Mouse (Mus musculus) hindbrain, embryonic 11.5 days (tissue): Measurements from ENCODE around the gene 1110008P14Rik. TPM values are rescaled to one million over a fixed set of nuclear protein-coding genes. Genes with fewer than 3 reads are reported as not detected.
"Not testable (repeated sequence)": the region's sequence is repeated elsewhere in the genome, so short reads cannot be mapped to it uniquely, and the experiment has no call there.

Experiments used
- ATAC-seq: fragments of 200-750 bp; cut with Nextera tagmentation; 2 replicates; pipeline ENCODE4 v1.8.0; 2017; ENCODE audit warnings: mild to moderate bottlenecking, moderate TSS enrichment, moderate library complexity; ENCODE audit not compliant: low FRiP score
- DNase-seq: peaks from one replicate; pipeline ENCODE4 v3.0.0-alpha.2; 2015; ENCODE audit warnings: low spot score
- H3K27ac ChIP-seq: fragments of 300-500 bp; sonication (generic); 2 replicates; pipeline ENCODE4 v1.5.1; 2014; ENCODE audit warnings: mild to moderate bottlenecking, low read depth, low read length
- H3K27me3 ChIP-seq: fragments of 300-500 bp; sonication (generic); 2 replicates; pipeline ENCODE4 v1.6.1; 2014; ENCODE audit warnings: mild to moderate bottlenecking, low read length, moderate library complexity, mixed read lengths; ENCODE audit not compliant: control insufficient read depth, insufficient read depth
- H3K36me3 ChIP-seq: fragments of 300-500 bp; sonication (generic); 2 replicates; pipeline ENCODE4 v1.6.1; 2014; ENCODE audit warnings: mild to moderate bottlenecking, low read length, moderate library complexity, mixed read lengths; ENCODE audit not compliant: control insufficient read depth, insufficient read depth
- H3K4me1 ChIP-seq: fragments of 300-500 bp; sonication (generic); replicated peaks from 2 replicates; pipeline ENCODE4 v1.6.1; 2014; ENCODE audit warnings: low read length, mixed read lengths; ENCODE audit not compliant: control insufficient read depth, insufficient read depth
- H3K4me2 ChIP-seq: fragments of 300-500 bp; sonication (generic); replicated peaks from 2 replicates; pipeline ENCODE4 v1.6.1; 2014; ENCODE audit warnings: mild to moderate bottlenecking, low read depth, low read length
- H3K4me3 ChIP-seq: fragments of 300-500 bp; sonication (generic); 2 replicates; pipeline ENCODE4 v1.5.1; 2014; ENCODE audit warnings: low read depth, low read length
- H3K9ac ChIP-seq: fragments of 300-500 bp; sonication (generic); 2 replicates; pipeline ENCODE4 v1.6.1; 2014; ENCODE audit warnings: low read depth, low read length
- H3K9me3 ChIP-seq: fragments of 300-500 bp; sonication (generic); 2 replicates; pipeline ENCODE4 v1.6.1; 2016; ENCODE audit warnings: low read length; ENCODE audit not compliant: control insufficient read depth
- WGBS: fragments of 180-500 bp; shearing (Covaris S2); extraction: QIAGEN DNeasy Blood & Tissue Kit; methylation state at CpG from one replicate; pipeline ENCODE4 v1.1.7; 2014; 5-methylcytosine and 5-hydroxymethylcytosine counted together
- polyA plus RNA-seq: library from polyadenylated mRNA; unstranded; fragments of >200 nt; fragmentation: Nextera tagmentation; extraction: Ambion mirVana; gene quantifications from 2 replicates; pipeline ENCODE4 v1.2.1, GENCODE M21; 2014

Gene 1110008P14Rik
- polyA plus RNA-seq, 1 experiment from 2014 or later = 62.7 TPM

DNA sequence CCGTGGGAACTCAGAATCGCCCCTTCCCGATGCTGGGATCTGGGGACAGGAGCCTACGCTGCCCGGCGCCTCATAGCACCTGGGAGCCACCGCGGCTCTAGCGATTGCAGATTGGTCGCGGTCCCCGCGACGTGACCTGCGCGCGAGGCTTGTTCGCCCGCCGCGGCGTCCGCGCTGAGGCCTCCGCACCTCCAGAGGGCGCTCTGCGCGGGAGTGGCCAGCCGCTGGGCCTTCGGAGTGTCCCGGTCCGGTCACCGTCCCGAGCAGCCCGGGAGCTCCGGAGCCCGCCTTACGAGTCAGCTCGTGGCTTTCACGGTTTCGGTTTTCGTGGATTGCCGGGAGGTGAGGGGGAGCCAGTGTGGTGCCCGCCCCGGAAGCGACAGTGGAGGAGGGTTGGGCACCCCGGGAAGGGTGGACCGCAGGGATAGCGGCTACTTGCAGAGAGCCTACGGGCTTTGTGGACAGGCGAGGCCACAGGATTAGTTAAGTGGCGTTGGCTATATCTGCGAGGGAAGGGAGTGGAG lies 18.9 kb downstream of the 1110008P14Rik start:
- DNase-seq (peak; percentile 94), ATAC-seq (peak; percentile 84)
- under 1% methylated on average over 53 of the region's 53 CpGs for WGBS
- H3K36me3 ChIP-seq = peaks cover 7% of the 10 kb centered on the region
- peaks cover 4% of the 10 kb centered on the region; the same call in 1 of the 2 replicates for H3K4me1 ChIP-seq
- peak overlapping the region; percentile 85 for H3K4me3 ChIP-seq
- peak overlapping the region; percentile 87 for H3K4me2 ChIP-seq
- H3K9me3 ChIP-seq = no peaks in the 10 kb centered on the region
- H3K9ac ChIP-seq = peak overlapping the region; percentile 85
- H3K27me3 ChIP-seq = peaks cover 4% of the 10 kb centered on the region
- H3K27ac ChIP-seq = peak overlapping the region; percentile 56

DNA sequence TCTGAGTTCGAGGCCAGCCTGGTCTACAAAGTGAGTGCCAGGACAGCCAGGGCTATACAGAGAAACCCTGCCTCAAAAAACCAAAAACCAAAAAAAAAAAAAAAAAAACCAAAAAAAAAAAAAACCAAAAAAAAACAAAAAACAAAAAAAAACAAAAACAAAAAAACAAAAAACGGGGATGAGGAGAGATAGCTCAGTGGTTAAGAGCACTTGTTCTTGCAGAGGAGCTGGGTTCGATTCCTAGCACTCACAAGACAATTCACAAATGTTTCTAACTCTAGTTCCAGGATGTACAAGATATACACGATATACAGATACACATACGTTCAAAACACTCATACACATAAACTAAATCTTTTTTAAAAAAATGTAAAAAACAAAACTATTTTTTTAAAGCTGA lies 19.5 kb downstream of the 1110008P14Rik start:
- not testable (repeated sequence) for H3K4me1 ChIP-seq, H3K27me3 ChIP-seq, H3K9me3 ChIP-seq, H3K27ac ChIP-seq, ATAC-seq, H3K9ac ChIP-seq, H3K36me3 ChIP-seq, DNase-seq
- WGBS = 51% methylated on average over 5 of the region's 5 CpGs
- peak overlapping the region; percentile 85 for H3K4me3 ChIP-seq
- peak overlapping the region; percentile 87 for H3K4me2 ChIP-seq

DNA sequence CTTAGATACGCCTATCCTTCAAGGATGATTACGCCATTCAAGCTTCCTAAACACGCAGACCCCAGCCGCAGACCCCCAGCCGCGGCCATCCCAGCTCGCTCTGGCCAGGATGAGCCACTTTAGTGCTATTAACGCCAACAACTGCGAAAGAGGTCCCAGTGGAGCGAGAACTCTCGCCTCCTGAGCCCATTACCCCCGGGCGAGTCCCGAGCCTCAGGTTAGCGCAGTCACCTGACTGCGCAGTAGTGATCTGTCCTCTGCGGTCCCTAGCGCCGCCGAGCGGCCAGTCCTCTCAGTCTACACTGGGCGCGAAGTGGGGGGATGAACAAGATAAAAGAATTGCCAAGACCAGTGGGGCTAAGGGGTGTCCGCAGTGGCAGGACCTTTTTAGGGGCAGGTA lies 20.3 kb downstream of the 1110008P14Rik start:
- peaks cover 4% of the 10 kb centered on the region; the same call in 1 of the 2 replicates for H3K4me1 ChIP-seq
- peak overlapping the region; percentile 29 for H3K4me3 ChIP-seq
- DNase-seq = peak; percentile 66
- peaks cover 4% of the 10 kb centered on the region for H3K27me3 ChIP-seq
- H3K36me3 ChIP-seq = 0 out of 2 replicates have a peak, but pooled peaks cover 2% of the 10 kb centered on the region
- ATAC-seq = peak; percentile 55; the same call in 1 of the 2 replicates
- H3K27ac ChIP-seq = no peak overlapping the region
- peak overlapping the region; percentile 56 for H3K4me2 ChIP-seq
- no peaks in the 10 kb centered on the region for H3K9me3 ChIP-seq
- H3K9ac ChIP-seq = peak overlapping the region; percentile 35
- WGBS = 2% methylated on average over 24 of the region's 24 CpGs

DNA sequence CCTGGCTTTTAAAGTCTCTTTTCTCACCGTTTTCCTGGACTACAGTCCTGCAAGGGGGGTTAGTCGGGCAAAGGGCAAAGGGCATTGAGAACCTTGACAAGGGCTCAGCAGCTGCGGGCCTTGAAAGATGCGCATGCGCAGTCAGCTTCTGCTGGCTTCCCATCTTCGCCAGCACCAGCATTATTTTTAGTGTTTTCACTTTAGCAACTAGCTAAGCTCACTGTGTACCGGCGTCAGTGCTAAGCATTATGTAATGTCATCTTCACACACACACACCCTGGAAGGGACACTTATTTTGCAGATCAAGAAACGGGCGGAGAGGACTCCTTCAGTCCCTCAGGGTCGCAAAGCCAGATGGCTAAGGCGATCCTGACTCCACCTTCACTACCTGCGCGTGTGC lies 21.0 kb downstream of the 1110008P14Rik start:
- Histone ChIP-seq H3K4me2 (peak overlapping the region; percentile 56), H3K27ac (no peak overlapping the region), H3K27me3 (peaks cover 4% of the 10 kb centered on the region), H3K4me1 (peaks cover 4% of the 10 kb centered on the region; the same call in 1 of the 2 replicates), H3K9me3 (no peaks in the 10 kb centered on the region), H3K9ac (no peak overlapping the region), H3K4me3 (peak overlapping the region; percentile 29), H3K36me3 (0 out of 2 replicates have a peak, but pooled peaks cover 2% of the 10 kb centered on the region)
- 5% methylated on average over 14 of the region's 14 CpGs for WGBS
- ATAC-seq (peak; percentile 20; the same call in 1 of the 2 replicates), DNase-seq (peak; percentile 79)

DNA sequence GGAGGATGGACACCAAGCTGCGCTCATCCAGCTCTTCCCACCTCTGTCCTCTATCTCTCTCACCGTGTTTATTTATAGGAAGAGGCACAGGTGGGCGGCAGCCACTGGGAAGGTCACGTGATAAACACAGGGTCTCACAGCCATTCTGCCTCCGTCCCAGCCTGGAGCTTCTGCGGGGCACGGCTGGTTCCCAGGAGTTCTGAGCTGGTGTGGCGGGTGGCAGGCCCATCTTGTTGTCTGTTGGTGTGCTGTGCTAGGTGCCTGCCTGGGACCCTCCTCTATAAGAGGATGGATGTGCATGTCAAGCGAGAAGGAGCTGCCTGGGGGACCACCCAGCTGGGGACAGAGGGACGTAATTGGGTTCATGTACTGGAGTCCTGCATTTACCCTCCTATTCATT lies 23.4 kb downstream of the 1110008P14Rik start:
- Histone ChIP-seq H3K27me3 (peaks cover 4% of the 10 kb centered on the region), H3K27ac (no peak overlapping the region), H3K4me2 (no peak overlapping the region), H3K36me3 (no peaks in the 10 kb centered on the region), H3K4me1 (no peaks in the 10 kb centered on the region), H3K9ac (no peak overlapping the region), H3K9me3 (no peaks in the 10 kb centered on the region), H3K4me3 (no peak overlapping the region)
- WGBS = 71% methylated on average over 10 of the region's 10 CpGs
- DNase-seq (no peak), ATAC-seq (no peak)

DNA sequence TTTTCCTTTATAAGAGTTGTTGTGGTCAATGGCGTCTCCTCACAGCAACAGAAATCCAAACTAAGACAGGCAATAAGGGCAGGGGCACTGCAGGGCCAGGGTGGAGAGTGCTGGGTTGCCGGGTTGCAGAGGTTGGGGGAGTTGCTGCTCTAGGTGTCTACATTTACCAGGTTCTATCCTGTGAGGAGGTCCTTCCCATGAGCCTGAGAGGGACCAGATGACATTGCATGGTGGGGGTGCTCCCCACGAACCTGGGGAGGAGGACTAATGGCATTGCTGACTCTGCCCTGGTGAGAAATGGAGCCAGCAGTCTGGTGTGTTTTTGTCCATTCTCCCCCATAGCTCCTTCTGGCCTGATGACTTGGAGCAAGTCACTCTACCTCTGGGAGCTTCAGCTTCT lies 24.0 kb downstream of the 1110008P14Rik start:
- Histone ChIP-seq H3K4me2 (no peak overlapping the region), H3K4me3 (no peak overlapping the region), H3K9me3 (no peaks in the 10 kb centered on the region), H3K27me3 (peaks cover 4% of the 10 kb centered on the region), H3K9ac (no peak overlapping the region), H3K36me3 (no peaks in the 10 kb centered on the region), H3K4me1 (no peaks in the 10 kb centered on the region), H3K27ac (no peak overlapping the region)
- WGBS = 85% methylated on average over 3 of the region's 3 CpGs
- ATAC-seq (no peak), DNase-seq (no peak)

GRCm38 (mm10) chr2:32356216-32356615 lies 25.5 kb downstream of the 1110008P14Rik start:
- H3K4me2 ChIP-seq = no peak overlapping the region
- no peak for DNase-seq
- no peaks in the 10 kb centered on the region; the same call in 1 of the 2 replicates for H3K27me3 ChIP-seq
- no peak overlapping the region for H3K4me3 ChIP-seq
- WGBS = 87% methylated on average over 10 of the region's 10 CpGs
- ATAC-seq = no peak
- H3K9ac ChIP-seq = no peak overlapping the region
- no peaks in the 10 kb centered on the region for H3K9me3 ChIP-seq
- H3K4me1 ChIP-seq = peaks cover 5% of the 10 kb centered on the region; the same call in 1 of the 2 replicates
- no peak overlapping the region for H3K27ac ChIP-seq
- no peaks in the 10 kb centered on the region for H3K36me3 ChIP-seq

- Histone ChIP-seq H3K9ac (no peak overlapping the region), H3K4me2 (no peak overlapping the region), H3K4me3 (no peak overlapping the region), H3K36me3 (no peaks in the 10 kb centered on the region), H3K27ac (no peak overlapping the region), H3K27me3 (no peaks in the 10 kb centered on the region; the same call in 1 of the 2 replicates), H3K4me1 (peaks cover 6% of the 10 kb centered on the region; the same call in 1 of the 2 replicates), H3K9me3 (no peaks in the 10 kb centered on the region)
- WGBS = 94% methylated on average over 3 of the region's 3 CpGs
- DNase-seq (no peak), ATAC-seq (no peak)
These were observed 27.3 kb downstream of the 1110008P14Rik start for GRCm38 (mm10) chr2:32354336-32354895.

- no peak overlapping the region for H3K4me2 ChIP-seq
- DNase-seq = no peak
- H3K36me3 ChIP-seq = no peaks in the 10 kb centered on the region
- 68% methylated on average over 6 of the region's 6 CpGs for WGBS
- H3K27ac ChIP-seq = no peak overlapping the region
- H3K4me1 ChIP-seq = peaks cover 6% of the 10 kb centered on the region; the same call in 1 of the 2 replicates
- no peak for ATAC-seq
- no peaks in the 10 kb centered on the region for H3K9me3 ChIP-seq
- no peak overlapping the region for H3K9ac ChIP-seq
- no peak overlapping the region for H3K4me3 ChIP-seq
- no peaks in the 10 kb centered on the region; the same call in 1 of the 2 replicates for H3K27me3 ChIP-seq
These were observed 27.9 kb downstream of the 1110008P14Rik start for GRCm38 (mm10) chr2:32353836-32354235.
